Mouse (Mus musculus) spleen, adult 2 months (tissue): ENCODE data around the gene Nos1. TPM values are rescaled to one million over a fixed set of nuclear protein-coding genes. Genes with fewer than 3 reads are reported as not detected.

Experiments used
- DNase-seq, 2 experiments: peaks; one replicate each; pipeline versions ENCODE4 v3.0.0 to v3.0.0-alpha.2; 2012 to 2021; ENCODE audit warnings: low spot score in 2 of 2, low read depth in 1 of 2
- H3K27ac ChIP-seq: fragments of 200-500 bp; 2 replicates; pipeline ENCODE4 v1.5.1; 2012; ENCODE audit warnings: low read length, inconsistent platforms; ENCODE audit not compliant: insufficient read depth
- H3K27me3 ChIP-seq: fragments of 200-500 bp; 2 replicates; pipeline ENCODE4 v1.6.1; 2012; ENCODE audit warnings: mild to moderate bottlenecking, moderate library complexity, low read length, inconsistent platforms; ENCODE audit not compliant: control insufficient read depth, insufficient read depth
- H3K36me3 ChIP-seq: fragments of 200-500 bp; 2 replicates; pipeline ENCODE4 v1.6.1; 2012; ENCODE audit warnings: mild to moderate bottlenecking, low read length, inconsistent platforms; ENCODE audit not compliant: control insufficient read depth, insufficient read depth
- H3K4me1 ChIP-seq: fragments of 200-500 bp; 2 replicates; pipeline ENCODE4 v1.6.1; 2011; ENCODE audit warnings: inconsistent platforms; ENCODE audit not compliant: control insufficient read depth, insufficient read depth, insufficient read length
- H3K4me3 ChIP-seq: fragments of 200-500 bp; 2 replicates; pipeline ENCODE4 v1.5.1; 2011; ENCODE audit warnings: mild to moderate bottlenecking, inconsistent platforms; ENCODE audit not compliant: insufficient read depth, insufficient read length; ENCODE audit errors: extremely low read depth
- CTCF ChIP-seq: fragments of 200-500 bp; IDR thresholded peaks from 2 replicates; pipeline ENCODE4 v1.5.1; 2011; ENCODE audit warnings: mild to moderate bottlenecking, inconsistent platforms; ENCODE audit not compliant: insufficient read depth, insufficient read length, insufficient replicate concordance; ENCODE audit errors: extremely low read depth
- POLR2A ChIP-seq: fragments of 200-500 bp; IDR thresholded peaks from 2 replicates; pipeline ENCODE4 v1.6.1; 2011; ENCODE audit warnings: low read depth, low read length, inconsistent platforms
- WGBS: fragments of 180-500 bp; shearing (Covaris S2); methylation state at CpG from one replicate; pipeline ENCODE4 v1.1.7; 2018; 5-methylcytosine and 5-hydroxymethylcytosine counted together
- polyA plus RNA-seq: library from polyadenylated mRNA; depleted of rRNA; stranded (reverse); fragments of >200 nt; gene quantifications from 2 replicates; pipeline ENCODE4 v1.2.3, GENCODE M21; 2012

The Nos1 gene
- polyA plus RNA-seq, 1 experiment = 0.37 TPM

DNA sequence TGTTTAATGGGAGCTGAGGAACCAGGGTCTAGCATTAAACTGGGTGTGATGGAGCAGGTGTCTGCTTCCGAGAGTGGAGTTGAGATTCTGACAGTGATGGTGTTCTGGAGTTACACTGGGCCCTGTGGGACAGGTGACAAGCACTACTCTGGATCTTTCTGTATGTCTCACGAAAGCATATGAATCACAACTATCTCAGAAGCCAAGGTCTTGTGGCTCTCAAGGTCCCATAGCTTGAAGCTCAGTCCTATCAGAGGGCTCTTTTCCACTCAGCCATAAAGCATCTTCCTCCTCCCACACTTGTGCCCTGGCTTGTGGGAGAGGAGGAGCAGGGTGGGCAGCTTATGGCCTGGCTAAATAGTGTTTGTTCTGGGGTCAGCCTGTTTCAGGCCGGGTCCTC lies 210.1 kb downstream of the Nos1 start:
- H3K27me3 ChIP-seq = no peaks in the 10 kb centered on the region
- H3K4me1 ChIP-seq = no peaks in the 10 kb centered on the region
- no peak for TF ChIP-seq CTCF
- TF ChIP-seq POLR2A = no peak
- H3K36me3 ChIP-seq = peaks cover 48% of the 10 kb centered on the region
- no peak overlapping the region for H3K4me3 ChIP-seq
- DNase-seq = no peak
- H3K27ac ChIP-seq = no peak overlapping the region
- WGBS = 93% methylated on average over 3 of the region's 3 CpGs

DNA sequence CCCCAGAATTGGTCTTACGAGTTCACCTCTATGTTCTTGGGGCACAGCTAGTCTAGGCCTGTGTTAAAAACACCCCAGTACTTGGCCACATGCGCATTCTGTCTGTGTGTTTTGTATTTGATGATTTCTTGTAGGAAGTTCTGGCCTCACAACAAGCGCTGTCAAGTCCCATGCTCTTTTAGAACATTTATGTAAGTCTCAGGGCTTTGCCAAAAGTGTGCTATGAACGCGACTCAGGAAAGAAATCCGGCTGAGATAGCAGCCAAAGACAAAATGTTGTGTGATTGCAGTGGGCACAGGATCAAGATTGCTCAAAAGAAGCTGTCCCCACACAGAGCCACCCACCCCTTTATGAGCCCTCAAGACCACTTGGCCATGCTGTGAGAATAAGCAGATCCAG lies 212.7 kb downstream of the Nos1 start:
- no peak for DNase-seq
- H3K4me1 ChIP-seq = no peaks in the 10 kb centered on the region
- 96% methylated on average over 6 of the region's 6 CpGs for WGBS
- H3K27ac ChIP-seq = no peak overlapping the region
- TF ChIP-seq CTCF = no peak
- no peak for TF ChIP-seq POLR2A
- no peak overlapping the region for H3K4me3 ChIP-seq
- H3K27me3 ChIP-seq = no peaks in the 10 kb centered on the region
- peaks cover 52% of the 10 kb centered on the region for H3K36me3 ChIP-seq

DNA sequence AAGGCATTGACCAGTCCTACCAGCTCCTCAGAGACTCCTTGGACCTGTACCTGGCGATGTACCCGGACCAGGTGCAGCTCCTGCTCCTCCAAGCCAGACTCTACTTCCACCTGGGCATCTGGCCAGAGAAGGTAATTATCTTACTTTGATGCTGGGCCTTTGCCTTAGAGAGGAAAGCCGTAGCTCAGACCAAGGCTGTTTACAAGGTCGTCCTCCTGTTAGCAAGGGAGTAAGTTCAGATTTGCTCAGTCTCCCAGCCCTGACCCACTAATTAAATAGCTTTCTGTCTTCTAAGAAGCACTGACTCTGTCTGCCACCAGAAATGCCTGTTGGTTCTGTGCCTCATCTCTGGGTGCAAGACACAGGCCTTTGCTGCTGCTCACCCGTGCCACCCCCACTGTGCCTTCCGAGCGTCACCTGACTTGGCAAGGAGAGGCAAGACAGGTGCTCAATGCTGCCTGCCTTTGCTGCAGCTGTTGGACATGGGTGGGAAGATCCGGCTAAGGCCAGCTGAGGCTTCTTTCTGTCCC lies 214.6 kb downstream of the Nos1 start:
- no peaks in the 10 kb centered on the region for H3K27me3 ChIP-seq
- H3K36me3 ChIP-seq = peaks cover 46% of the 10 kb centered on the region
- no peaks in the 10 kb centered on the region for H3K4me1 ChIP-seq
- 91% methylated on average over 8 of the region's 8 CpGs for WGBS
- TF ChIP-seq POLR2A (no peak), CTCF (no peak)
- H3K4me3 ChIP-seq = no peak overlapping the region
- no peak for DNase-seq
- H3K27ac ChIP-seq = no peak overlapping the region

DNA sequence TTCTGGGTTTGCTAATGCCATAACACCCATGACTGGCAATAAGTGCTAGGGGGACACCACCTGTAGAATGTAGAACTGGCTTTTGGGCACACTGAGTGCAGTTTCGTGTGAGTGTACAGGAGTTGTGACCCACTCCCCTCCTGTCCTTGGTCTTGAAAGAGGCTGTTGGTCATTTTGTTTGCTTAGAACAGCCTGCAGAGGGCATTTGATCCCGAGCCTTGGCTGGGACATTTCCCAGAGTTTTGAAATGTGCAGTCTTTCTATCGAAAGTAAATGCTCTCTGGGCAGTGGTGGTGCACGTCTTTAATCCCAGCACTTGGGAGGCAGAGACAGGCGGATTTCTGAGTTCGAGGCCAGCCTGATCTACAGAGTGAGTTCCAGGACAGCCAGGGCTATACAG lies 215.1 kb downstream of the Nos1 start:
- Histone ChIP-seq H3K4me3 (no peak overlapping the region), H3K36me3 (peaks cover 44% of the 10 kb centered on the region), H3K27ac (no peak overlapping the region), H3K27me3 (no peaks in the 10 kb centered on the region), H3K4me1 (no peaks in the 10 kb centered on the region)
- WGBS = 78% methylated on average over 6 of the region's 6 CpGs
- DNase-seq = no peak
- TF ChIP-seq CTCF = no peak
- no peak for TF ChIP-seq POLR2A

DNA sequence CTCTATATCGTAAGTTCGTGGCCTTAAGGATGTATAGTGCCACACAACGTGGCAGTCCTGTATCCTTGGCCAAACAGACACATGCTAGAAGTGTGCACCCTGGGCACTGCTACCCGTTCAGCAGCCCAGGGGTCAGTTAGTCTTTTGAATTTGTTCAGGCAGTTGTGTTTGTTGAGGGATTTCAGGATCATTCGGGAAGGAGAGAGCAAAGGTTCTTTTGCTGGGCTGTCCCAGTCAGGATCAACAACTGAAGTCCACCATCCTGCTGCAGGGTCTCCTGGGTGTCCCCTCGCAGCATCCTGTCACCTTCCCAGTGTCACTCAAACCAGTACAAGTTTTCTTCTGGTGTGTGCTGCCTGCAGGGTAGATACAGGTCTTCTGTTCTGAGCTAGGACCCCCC lies 215.7 kb downstream of the Nos1 start:
- no peak for DNase-seq
- H3K36me3 ChIP-seq = peaks cover 41% of the 10 kb centered on the region
- 89% methylated on average over 6 of the region's 6 CpGs for WGBS
- H3K27ac ChIP-seq = no peak overlapping the region
- no peaks in the 10 kb centered on the region for H3K27me3 ChIP-seq
- H3K4me3 ChIP-seq = no peak overlapping the region
- H3K4me1 ChIP-seq = no peaks in the 10 kb centered on the region
- TF ChIP-seq POLR2A (no peak), CTCF (no peak)

DNA sequence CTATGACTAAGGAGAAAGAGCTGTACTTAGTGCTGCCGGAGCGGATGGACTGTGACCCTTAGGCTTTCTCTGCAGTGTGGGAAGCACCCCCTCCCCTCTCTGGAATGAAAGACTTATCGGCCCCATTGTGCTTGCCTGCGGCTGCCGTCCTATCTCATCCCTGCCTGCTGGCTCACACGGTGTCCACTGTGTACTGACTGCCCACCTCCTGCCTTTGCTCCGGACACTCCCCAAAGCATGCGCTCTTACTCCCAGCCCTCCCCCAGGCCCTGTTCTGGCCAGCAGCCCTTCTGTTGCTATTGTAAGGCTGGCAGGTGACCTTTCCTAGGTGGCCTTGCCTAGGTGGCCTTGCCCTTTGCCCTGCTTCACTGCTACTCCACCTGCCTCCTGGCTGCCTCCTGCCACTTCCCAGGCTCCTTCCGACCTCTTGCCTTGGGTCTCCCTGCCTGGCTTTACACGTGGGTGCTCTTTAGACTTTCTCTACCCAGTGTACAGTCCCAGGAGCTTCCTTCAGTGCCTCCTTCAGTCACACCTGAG lies 216.7 kb downstream of the Nos1 start:
- no peak overlapping the region for H3K4me3 ChIP-seq
- no peaks in the 10 kb centered on the region for H3K27me3 ChIP-seq
- no peak overlapping the region for H3K27ac ChIP-seq
- TF ChIP-seq CTCF = no peak
- no peak for TF ChIP-seq POLR2A
- WGBS = 95% methylated on average over 10 of the region's 10 CpGs
- peaks cover 40% of the 10 kb centered on the region for H3K36me3 ChIP-seq
- no peak for DNase-seq
- H3K4me1 ChIP-seq = no peaks in the 10 kb centered on the region

DNA sequence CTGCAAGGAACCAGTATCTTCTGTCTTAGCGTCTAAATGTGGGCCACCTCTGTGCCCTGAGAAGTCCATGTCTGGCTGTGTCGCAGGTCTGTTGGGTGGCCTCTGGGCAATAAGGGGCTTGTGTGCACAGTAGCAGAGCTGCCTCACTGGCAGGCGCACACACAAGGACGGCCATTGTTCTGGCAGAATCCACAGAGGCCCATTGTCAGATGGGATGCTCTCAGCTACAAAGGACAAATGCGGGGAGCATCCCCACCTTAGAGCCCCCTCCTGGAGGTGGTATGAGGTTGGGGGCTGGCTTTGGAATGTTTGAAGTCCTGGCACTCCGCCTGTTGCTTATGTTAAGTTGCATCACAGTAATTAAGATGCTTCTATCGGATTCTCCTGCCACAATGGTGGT lies 218.2 kb downstream of the Nos1 start:
- DNase-seq = no peak
- Histone ChIP-seq H3K36me3 (peaks cover 49% of the 10 kb centered on the region), H3K27ac (no peak overlapping the region), H3K4me1 (no peaks in the 10 kb centered on the region), H3K27me3 (no peaks in the 10 kb centered on the region), H3K4me3 (no peak overlapping the region)
- TF ChIP-seq POLR2A = no peak
- TF ChIP-seq CTCF = no peak
- WGBS = 91% methylated on average over 7 of the region's 7 CpGs
